Mouse (Mus musculus): ENCODE data around the gene Lin7a. TPM values are rescaled to one million over a fixed set of nuclear protein-coding genes. Genes with fewer than 3 reads are reported as not detected.

Gene Lin7a
- polyA plus RNA-seq, 1 experiment: not detected

DNA sequence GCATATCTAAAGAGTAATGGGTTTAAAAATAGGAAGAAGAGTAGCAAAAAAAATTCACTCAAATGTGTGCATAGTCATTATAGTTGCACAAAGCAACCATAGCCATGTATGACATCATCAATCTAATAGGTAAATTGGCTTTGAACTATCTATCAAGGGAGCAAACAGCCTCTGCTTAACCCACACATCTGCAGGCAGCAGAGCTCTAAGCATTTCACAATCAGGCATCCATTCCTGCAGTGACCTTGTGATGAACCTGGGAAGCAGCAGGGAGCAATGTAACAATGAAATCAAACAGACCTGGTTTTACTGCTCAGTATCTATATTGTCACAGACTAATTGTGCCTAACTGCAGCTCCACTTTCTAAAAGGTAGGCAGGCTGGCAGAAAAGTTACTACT is 112.3 kb downstream of the Lin7a start:
- TF ChIP-seq FLI1 (IDR thresholded peaks at IDR 0.05; ENCODE audit: low read length) (no peak), GATA1 (IDR thresholded peaks at IDR 0.05; ENCODE audit: borderline replicate concordance, low read length) (no peak)
- H3K27me3 ChIP-seq (replicated peaks): no peaks in the 10 kb centered on the region
- H3K9me3 ChIP-seq: peaks cover 10% of the 10 kb centered on the region
- no peaks in the 10 kb centered on the region for H3K36me3 ChIP-seq (replicated peaks; ENCODE audit: low read length)
- H3K4me1 ChIP-seq: no peaks in the 10 kb centered on the region
- no peak overlapping the region for H3K4me3 ChIP-seq (replicated peaks)

DNA sequence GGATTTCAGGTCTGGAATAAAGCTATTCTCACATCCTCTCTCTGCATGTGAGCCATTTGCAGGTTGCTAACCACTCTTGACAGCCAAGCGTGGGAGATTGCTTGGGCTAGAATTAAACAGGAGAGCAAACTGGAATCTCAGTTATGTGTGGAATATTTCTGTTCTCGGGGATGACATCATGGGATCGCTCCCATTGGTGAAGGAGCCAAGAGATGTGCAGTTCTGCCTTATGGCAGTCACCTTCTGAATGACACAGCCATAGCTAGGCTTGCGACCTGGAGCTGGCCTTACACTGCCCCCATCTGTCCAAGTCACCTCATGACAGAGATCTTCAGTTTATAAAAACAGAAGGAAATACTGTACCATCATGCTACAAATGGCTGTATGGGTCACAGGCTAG is 118.0 kb downstream of the Lin7a start:
- peaks cover 16% of the 10 kb centered on the region for H3K9me3 ChIP-seq
- no peaks in the 10 kb centered on the region for H3K27me3 ChIP-seq (replicated peaks)
- H3K4me1 ChIP-seq: no peaks in the 10 kb centered on the region
- no peak overlapping the region for H3K4me3 ChIP-seq (replicated peaks)
- no peak for TF ChIP-seq FLI1 (IDR thresholded peaks at IDR 0.05; ENCODE audit: low read length)
- TF ChIP-seq GATA1 (IDR thresholded peaks at IDR 0.05; ENCODE audit: borderline replicate concordance, low read length): no peak
- H3K36me3 ChIP-seq (replicated peaks; ENCODE audit: low read length): no peaks in the 10 kb centered on the region

DNA sequence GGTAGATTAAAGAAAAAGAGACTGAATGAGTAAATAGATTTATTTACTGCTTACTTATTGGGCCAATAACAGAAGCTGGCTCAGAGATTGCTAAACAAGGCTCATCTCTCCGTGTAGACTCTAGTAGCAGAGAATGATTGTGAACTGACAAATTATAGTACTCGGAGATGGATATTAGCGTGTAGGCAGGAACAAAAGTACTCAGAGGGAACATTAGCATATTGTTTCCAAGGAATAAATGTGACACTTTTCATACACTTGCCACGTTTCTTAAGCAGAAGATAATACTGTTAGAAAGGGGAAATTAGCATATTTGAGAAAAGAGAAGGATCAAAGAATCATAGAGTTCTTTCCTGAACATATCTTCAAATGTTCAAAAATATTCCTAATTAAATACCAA is 133.9 kb downstream of the Lin7a start:
- Histone ChIP-seq H3K4me1 (no peaks in the 10 kb centered on the region), H3K9me3 (peaks cover 6% of the 10 kb centered on the region; the same call in 1 of the 2 replicates), H3K27me3 (replicated peaks) (no peaks in the 10 kb centered on the region), H3K4me3 (replicated peaks) (no peak overlapping the region), H3K36me3 (replicated peaks; ENCODE audit: low read length) (no peaks in the 10 kb centered on the region)
- no peak for TF ChIP-seq GATA1 (IDR thresholded peaks at IDR 0.05; ENCODE audit: borderline replicate concordance, low read length)
- no peak for TF ChIP-seq FLI1 (IDR thresholded peaks at IDR 0.05; ENCODE audit: low read length)

DNA sequence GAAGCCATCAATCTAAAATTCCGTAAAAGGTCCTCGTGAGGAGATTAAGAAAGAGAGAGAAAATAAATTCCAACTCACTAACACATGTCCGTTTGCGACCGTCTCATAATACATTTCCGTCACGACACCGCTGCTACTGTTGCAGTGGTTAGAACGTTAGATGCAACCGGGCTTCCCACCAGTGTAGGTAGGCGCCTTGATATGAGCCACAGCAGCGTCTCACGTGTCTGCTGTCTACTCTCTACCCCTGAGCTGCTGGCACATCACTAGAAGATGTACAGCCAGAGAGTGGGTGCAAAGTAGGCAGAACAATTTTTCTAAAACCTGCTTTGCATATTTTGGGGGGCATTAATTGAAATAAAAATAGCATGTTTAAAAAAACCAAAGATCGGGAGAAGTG is 146.8 kb downstream of the Lin7a start:
- no peak overlapping the region for H3K4me3 ChIP-seq (replicated peaks)
- H3K27me3 ChIP-seq (replicated peaks): no peaks in the 10 kb centered on the region
- peaks cover 21% of the 10 kb centered on the region for H3K9me3 ChIP-seq
- H3K4me1 ChIP-seq: no peaks in the 10 kb centered on the region
- no peaks in the 10 kb centered on the region for H3K36me3 ChIP-seq (replicated peaks; ENCODE audit: low read length)
- TF ChIP-seq GATA1 (IDR thresholded peaks at IDR 0.05; ENCODE audit: borderline replicate concordance, low read length) (no peak), FLI1 (IDR thresholded peaks at IDR 0.05; ENCODE audit: low read length) (no peak)

DNA sequence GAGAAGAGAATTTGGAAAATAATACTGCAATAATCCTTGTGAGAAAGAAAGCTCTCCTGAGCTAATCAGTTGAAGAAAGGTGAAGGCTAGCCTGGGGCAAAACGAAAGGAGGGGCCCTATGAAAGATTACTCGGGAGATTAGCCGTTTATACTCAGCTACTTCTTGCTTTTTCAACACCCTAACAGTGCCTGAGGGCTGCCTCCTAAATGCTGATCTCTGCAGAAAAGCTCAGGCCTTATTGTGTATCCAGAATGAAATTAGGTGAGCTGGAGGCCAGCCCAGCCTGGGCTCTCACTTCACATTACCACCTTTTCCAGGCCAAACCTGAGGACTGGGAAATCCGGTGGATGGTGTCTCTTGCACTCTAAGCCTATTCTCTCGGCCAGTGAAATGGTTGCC is 165.5 kb downstream of the Lin7a start:
- H3K27me3 ChIP-seq (replicated peaks): no peaks in the 10 kb centered on the region
- H3K36me3 ChIP-seq (replicated peaks; ENCODE audit: low read length): no peaks in the 10 kb centered on the region
- H3K4me1 ChIP-seq: no peaks in the 10 kb centered on the region
- H3K4me3 ChIP-seq (replicated peaks): no peak overlapping the region
- no peak for TF ChIP-seq GATA1 (IDR thresholded peaks at IDR 0.05; ENCODE audit: borderline replicate concordance, low read length)
- no peak for TF ChIP-seq FLI1 (IDR thresholded peaks at IDR 0.05; ENCODE audit: low read length)
- H3K9me3 ChIP-seq: peaks cover 4% of the 10 kb centered on the region; the same call in 1 of the 2 replicates

DNA sequence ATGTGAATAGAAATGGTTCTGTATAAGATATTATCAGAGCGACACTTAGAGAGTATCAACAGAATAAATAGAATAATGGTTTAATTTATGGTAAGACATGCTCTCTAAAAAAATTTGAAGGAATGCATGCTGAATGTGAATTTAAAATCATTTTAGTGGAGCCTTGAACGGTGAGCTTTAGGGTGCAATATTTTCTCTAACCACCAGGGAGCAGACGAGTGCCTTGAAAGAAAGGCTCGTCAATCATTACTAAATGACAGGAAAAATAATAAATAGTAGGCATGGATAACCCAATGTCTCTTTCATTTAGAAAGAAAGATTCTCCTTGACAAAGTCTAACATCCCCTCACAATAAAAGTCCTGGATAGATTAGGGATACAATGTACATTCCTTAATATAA is 171.3 kb downstream of the Lin7a start:
- Histone ChIP-seq H3K27me3 (replicated peaks) (no peaks in the 10 kb centered on the region), H3K4me3 (replicated peaks) (no peak overlapping the region), H3K4me1 (no peaks in the 10 kb centered on the region), H3K9me3 (no peaks in the 10 kb centered on the region), H3K36me3 (replicated peaks; ENCODE audit: low read length) (no peaks in the 10 kb centered on the region)
- no peak for TF ChIP-seq GATA1 (IDR thresholded peaks at IDR 0.05; ENCODE audit: borderline replicate concordance, low read length)
- no peak for TF ChIP-seq FLI1 (IDR thresholded peaks at IDR 0.05; ENCODE audit: low read length)

DNA sequence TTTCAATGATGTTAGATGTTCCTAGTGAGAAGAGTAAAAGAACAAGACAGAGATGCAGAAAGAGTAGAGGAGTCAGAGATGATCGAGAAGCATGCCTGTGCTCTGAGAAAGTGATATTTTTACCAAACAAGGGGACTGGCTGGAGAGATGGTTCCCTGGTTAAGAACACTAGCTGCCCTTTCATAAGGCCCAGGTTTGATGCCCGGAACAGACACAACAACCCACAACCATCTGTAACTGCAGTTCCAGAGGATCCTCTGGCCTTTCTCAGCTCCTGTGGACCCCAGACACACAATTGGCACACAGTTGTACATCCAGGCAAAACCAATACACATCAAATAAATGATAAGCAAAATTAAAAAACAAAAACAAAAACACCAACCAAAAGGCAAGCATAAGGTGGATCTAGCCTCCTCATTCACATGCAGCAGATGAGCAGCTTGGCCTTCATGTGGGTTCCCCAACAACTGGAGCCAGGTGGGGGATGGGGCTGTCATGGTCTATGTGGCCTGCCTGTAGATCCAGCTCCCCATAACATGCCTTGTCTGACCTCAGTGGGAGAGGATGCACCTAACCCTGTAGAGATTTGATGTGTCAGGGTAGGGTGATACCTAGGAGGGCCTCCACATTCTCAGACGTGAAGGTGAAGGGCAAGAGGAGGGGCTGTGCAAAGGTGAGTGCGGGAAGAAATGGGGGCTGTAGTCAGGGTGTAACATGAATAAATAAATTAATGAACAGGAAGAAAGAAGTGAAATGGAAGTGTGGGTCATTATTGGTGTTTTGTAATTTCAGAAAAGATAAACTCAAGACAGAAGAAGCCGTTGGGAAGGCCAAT is 178.2 kb downstream of the Lin7a start:
- Histone ChIP-seq H3K9me3 (peaks cover 5% of the 10 kb centered on the region), H3K36me3 (replicated peaks; ENCODE audit: low read length) (no peaks in the 10 kb centered on the region), H3K4me1 (no peaks in the 10 kb centered on the region), H3K27me3 (replicated peaks) (no peaks in the 10 kb centered on the region), H3K4me3 (replicated peaks) (no peak overlapping the region)
- no peak for TF ChIP-seq GATA1 (IDR thresholded peaks at IDR 0.05; ENCODE audit: borderline replicate concordance, low read length)
- TF ChIP-seq FLI1 (IDR thresholded peaks at IDR 0.05; ENCODE audit: low read length): no peak

DNA sequence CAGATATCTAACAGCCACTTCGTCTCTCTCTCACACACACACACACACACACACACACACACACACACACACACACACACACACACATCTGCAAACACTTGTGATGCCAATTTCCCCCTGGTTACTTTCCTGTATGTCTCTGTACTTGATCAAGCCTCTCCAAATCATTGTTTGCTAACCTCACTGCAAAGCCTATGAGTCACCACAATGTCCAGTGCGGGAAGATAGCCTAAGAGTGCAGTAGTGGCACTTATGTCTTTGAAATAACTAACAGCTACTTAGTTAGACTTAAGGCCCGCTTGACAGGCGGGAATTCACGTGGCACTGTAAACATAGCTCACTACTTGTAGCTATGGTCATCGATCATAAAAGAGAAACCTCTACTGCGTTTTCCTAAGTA is 196.3 kb downstream of the Lin7a start:
- no peaks in the 10 kb centered on the region for H3K27me3 ChIP-seq (replicated peaks)
- H3K36me3 ChIP-seq (replicated peaks; ENCODE audit: low read length): no peaks in the 10 kb centered on the region
- TF ChIP-seq GATA1 (IDR thresholded peaks at IDR 0.05; ENCODE audit: borderline replicate concordance, low read length): no peak
- no peak for TF ChIP-seq FLI1 (IDR thresholded peaks at IDR 0.05; ENCODE audit: low read length)
- no peak overlapping the region for H3K4me3 ChIP-seq (replicated peaks)
- no peaks in the 10 kb centered on the region for H3K4me1 ChIP-seq
- H3K9me3 ChIP-seq: 0 out of 2 replicates have a peak, but pooled peaks cover 4% of the 10 kb centered on the region

Other genes with a start within 250 kb of the Lin7a start
- gene Acss3, start 148.0 kb upstream of the Lin7a start, polyA plus RNA-seq (2012; ENCODE audit: insufficient read depth, low replicate concordance): not detected in 2 replicates
- gene Myf5, start 214.4 kb downstream of the Lin7a start, polyA plus RNA-seq (2012; ENCODE audit: insufficient read depth, low replicate concordance): not detected in 2 replicates
- gene Myf6, start 223.1 kb downstream of the Lin7a start, polyA plus RNA-seq (2012; ENCODE audit: insufficient read depth, low replicate concordance): not detected in 2 replicates

Measured in megakaryocyte, embryonic 14.5 days (primary cell).